Mouse (Mus musculus) heart, embryonic 12.5 days (tissue): ENCODE results near the gene Abcd4. TPM values are rescaled to one million over a fixed set of nuclear protein-coding genes. Genes with fewer than 3 reads are reported as not detected.

Source experiments
- polyA plus RNA-seq: library from polyadenylated mRNA; unstranded; fragments of >200 nt; fragmentation: Nextera tagmentation; extraction: Ambion mirVana; gene quantifications from 2 replicates; pipeline ENCODE4 v1.2.1, GENCODE M21; 2016

Abcd4 gene
- polyA plus RNA-seq, 1 experiment from 2014 or later, result 10.3 TPM

Other genes with a start within 250 kb of the Abcd4 start
- 32.6 and 33.5 TPM in 2 replicates for gene Entpd5, start 208.4 kb downstream of the Abcd4 start, polyA plus RNA-seq
- gene Bbof1, start 208.3 kb downstream of the Abcd4 start, polyA plus RNA-seq, result 1.4 and 1.5 TPM in 2 replicates
- gene Rnf113a2, start 200.2 kb downstream of the Abcd4 start, polyA plus RNA-seq, result 21.3 and 24.4 TPM in 2 replicates
- gene Aldh6a1, start 166.4 kb downstream of the Abcd4 start, polyA plus RNA-seq, result 43.6 and 43.9 TPM in 2 replicates
- 15.4 and 15.8 TPM in 2 replicates for gene Lin52, start 166.0 kb downstream of the Abcd4 start, polyA plus RNA-seq
- not detected in 2 replicates for gene Vsx2, start 47.7 kb downstream of the Abcd4 start, polyA plus RNA-seq
- gene Vrtn, start 23.6 kb upstream of the Abcd4 start, polyA plus RNA-seq, result not detected in 2 replicates
- not detected in 2 replicates for gene Syndig1l, start 81.4 kb upstream of the Abcd4 start, polyA plus RNA-seq
- 55.0 and 56.5 TPM in 2 replicates for gene Npc2, start 155.7 kb upstream of the Abcd4 start, polyA plus RNA-seq
- gene Isca2, start 155.8 kb upstream of the Abcd4 start, polyA plus RNA-seq, result 127 and 137 TPM in 2 replicates